Mouse (Mus musculus): ENCODE measurements around the gene Zbtb46.

Gene Zbtb46

DNA sequence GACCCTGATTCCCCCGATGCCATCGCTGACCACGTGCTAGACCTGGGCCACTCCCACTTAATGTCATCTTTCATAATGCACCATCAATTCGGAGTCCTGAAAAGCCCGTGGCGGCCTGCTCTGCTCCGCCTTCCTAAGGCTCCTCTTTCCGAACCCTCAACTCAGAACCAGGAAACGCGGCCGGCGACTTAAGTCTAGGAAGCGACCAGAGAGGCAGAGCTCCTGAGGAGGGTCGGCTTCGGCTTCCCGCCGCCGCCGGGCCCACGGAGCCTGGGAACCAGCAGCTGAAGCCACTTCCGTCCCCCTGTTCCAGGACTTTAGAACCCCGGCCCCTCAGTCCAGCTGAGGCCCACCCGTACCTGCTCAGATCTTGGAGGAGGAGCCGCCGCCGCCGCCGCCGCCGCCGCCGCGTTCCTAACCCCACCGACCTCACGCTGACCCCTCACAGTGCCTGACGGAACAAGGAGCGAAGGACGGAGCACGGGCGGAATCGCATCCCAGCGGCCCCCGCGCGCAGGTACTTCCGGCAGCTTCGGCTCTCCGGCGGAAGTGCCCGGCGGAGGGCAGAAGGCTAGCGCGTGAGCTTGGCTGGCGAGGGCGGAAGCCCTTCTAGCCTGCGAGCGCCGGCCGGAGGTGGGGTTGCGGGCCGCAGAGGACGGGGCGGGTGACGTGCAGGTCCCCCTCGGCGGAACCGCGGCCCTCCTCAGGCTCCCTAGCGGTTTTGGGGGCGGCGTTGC lies 94.2 kb downstream of the Zbtb46 start, which contains the start of the genes Zgpat and Arfrp1:
Zgpat (plus strand) TSS at position 69 of the 737 bp plus-strand sequence.
Arfrp1 (minus strand) TSS at position 545 of the 737 bp plus-strand sequence.
- peak; percentile 94 for ATAC-seq (ENCODE audit: low TSS enrichment)

DNA sequence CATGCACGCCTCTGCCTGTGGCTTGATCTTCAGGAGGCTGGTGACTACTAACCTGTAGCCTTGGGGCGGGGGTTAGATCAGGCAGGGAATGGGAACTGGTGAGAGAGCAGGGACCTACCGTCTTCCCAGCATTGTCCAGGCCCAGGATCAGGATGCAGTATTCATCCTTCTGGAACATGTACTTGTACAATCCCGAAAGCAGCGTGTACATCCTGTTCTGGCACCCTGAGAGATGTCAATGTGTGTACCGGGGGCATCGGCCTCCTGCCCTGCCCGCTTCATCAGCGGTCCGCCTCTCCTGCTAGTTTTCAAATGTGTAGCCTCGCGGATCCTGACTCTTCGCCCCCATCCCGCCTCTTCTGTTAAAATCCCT lies 94.8 kb downstream of the Zbtb46 start:
- ATAC-seq (ENCODE audit: low TSS enrichment): no peak

DNA sequence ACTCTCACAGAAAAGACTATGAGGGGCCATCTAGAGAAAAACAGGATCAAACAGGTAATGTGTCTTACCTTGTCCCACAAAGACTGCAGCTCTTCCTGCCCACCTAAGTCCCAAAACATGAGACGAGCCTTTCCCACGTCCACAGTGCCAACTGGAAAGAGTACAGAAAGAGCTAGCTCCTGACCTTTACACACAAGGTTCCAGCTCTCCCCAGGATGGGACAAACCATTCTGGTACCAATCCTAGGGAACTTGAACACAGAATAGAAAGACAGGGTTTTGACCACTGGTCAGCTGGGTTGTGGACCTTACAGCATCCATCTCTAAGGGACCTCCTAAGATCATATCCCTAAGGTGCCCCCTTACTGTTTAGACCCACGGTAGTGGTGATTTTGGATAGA lies 95.3 kb downstream of the Zbtb46 start:
- no peak for ATAC-seq (ENCODE audit: low TSS enrichment)

DNA sequence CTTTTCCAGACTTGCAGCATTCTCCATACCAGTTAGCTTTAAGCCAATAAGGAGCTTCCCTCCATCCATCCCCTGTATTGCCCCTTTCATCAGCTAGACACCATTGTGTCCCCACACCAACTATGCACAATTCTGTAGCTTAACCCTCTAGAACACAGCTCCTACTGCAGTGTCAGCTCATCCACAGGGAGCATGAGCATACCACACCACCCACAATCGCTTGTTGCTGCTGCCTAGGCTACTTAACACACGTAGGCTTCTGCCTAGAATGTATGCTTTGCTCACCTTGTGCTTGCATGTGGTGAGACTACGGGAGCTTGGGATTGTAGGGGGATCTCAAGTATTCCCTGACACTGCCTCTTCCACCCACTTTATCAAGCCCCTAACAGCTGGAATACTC lies 102.4 kb downstream of the Zbtb46 start:
- peak; percentile 62; the same call in 1 of the 2 replicates for ATAC-seq (ENCODE audit: low TSS enrichment)

DNA sequence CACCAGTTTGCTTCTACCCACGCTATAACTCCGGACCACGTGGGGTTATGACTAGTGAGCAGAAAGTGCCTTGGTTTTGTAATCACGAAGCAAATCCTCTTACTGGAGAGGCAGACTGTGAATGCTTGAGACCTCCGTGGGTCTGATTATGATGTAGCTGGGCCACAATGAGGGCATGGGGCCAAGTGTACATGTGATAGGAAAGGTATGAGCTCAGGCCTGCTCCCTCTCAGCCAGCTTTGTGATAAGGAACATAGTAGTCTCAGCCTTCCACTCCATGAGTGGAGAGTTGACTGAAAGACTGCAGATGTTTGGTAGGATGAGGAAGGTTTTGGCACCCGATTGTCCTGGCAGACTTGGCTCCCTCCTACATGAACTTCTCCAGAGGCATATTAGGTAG lies 116.5 kb downstream of the Zbtb46 start:
- no peak for ATAC-seq (ENCODE audit: low TSS enrichment)

DNA sequence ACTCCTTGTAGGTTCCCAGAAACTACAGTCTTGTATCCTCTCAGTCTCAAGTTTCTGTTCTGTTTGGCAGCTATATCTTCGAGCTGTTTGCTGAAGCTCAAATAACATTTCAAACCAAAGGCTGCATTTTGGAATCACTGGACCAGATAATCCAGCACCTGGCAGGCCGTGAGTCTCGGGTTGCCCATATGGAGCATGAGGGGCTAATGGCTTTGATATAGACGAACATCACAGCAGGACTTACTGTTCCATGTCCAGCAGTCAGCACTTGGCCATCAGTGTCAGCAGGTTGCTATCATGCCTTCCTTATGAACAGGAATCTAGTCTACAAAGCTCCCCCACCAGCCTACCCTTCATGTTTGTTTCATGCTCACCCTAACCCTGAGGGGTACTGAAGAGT lies 118.8 kb downstream of the Zbtb46 start:
- no peak for ATAC-seq (ENCODE audit: low TSS enrichment)
